Comparison of ENCODE assay signal across 9 mouse cellular contexts in the genomic region with DNA sequence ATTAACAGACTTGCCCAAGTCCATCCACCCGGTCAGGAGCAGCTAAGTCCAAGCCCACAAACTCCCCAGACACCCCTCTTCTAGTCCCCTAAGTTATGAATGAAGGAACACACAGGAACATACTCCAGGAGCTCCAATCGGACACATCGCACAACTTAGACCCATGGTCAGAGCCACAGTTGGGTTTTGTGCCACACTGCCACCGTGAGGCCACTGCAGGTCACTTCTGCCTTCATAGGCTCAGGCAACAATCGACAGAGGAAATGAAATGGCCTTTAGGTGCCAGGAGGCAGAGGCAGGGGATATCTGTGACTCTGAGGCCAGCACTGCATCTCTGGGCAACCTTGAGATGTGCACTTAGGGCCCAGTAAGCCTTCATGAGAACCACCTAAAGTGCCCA. TPM values are rescaled to one million over a fixed set of nuclear protein-coding genes. Genes with fewer than 3 reads are reported as not detected.
DNase-seq lines count a peak whose midpoint lies in the region; ATAC-seq lines count a peak whose summit lies in the region.
"Had no signal": no experiment of that assay in that cellular context is flagged by ENCODE, and none has a peak within 500 bp of the region (broad histone marks: within the 10 kb centered on the region; RNA-seq: fewer than 3 reads in every experiment).

No protein-coding gene starts in this region.

- no peaks in the 10 kb centered on the region for H3K27me3 ChIP-seq in limb, embryonic 11.5 days (ENCODE audit: control insufficient read depth, insufficient read depth, low read length)

- no peak overlapping the region for H3K4me3 ChIP-seq in limb, embryonic 11.5 days (ENCODE audit: low read depth, low read length)
- H3K4me3 ChIP-seq: erythroblast, embryonic 14.5 days had no signal

- no peak overlapping the region for H3K9ac ChIP-seq in limb, embryonic 11.5 days (ENCODE audit: low read length)

- peaks cover 5% of the 10 kb centered on the region; the same call in 1 of the 2 replicates for H3K4me1 ChIP-seq in limb, embryonic 11.5 days (ENCODE audit: control insufficient read depth, insufficient read depth, low read length)

- no peaks in the 10 kb centered on the region for H3K36me3 ChIP-seq in limb, embryonic 11.5 days (ENCODE audit: control insufficient read depth, insufficient read depth, low read length)

- no peak overlapping the region for H3K27ac ChIP-seq in limb, embryonic 11.5 days (replicated peaks; ENCODE audit: low read depth, low read length)

- H3K4me2 ChIP-seq in limb, embryonic 11.5 days (ENCODE audit: low read depth, severe bottlenecking), result no peak overlapping the region

- no peak for ATAC-seq in limb, embryonic 11.5 days (ENCODE audit: insufficient number of reproducible peaks, low FRiP score, low TSS enrichment, low read depth)

- 13% methylated on average over 5 of the region's 5 CpGs for WGBS in limb, embryonic 11.5 days

- DNase-seq in 3T3-L1 (ENCODE audit: low read depth, low spot score) (peak; percentile 73), R1 (ENCODE audit: low read depth, low spot score) (peak; percentile 75)
- DNase-seq in cerebellum, postnatal 25 days, result peak; percentile 85 to 89
- peak; percentile 48 to 61 for DNase-seq in frontal cortex, postnatal 25 days (ENCODE audit: low spot score in 2 of 2)
- DNase-seq in induced T-regulatory cell, adult 2 months (ENCODE audit: low read depth), result peak; percentile 68
- peak; percentile 78 for DNase-seq in limb, embryonic 11.5 days (ENCODE audit: low spot score)
- peak; percentile 7 to 45 for DNase-seq in natural killer cell, adult 2 months (ENCODE audit: low spot score in 2 of 2)
- DNase-seq in spleen, postnatal 4 days (ENCODE audit: low spot score in 2 of 2), result peak; percentile 50 to 82

- no peaks in the 10 kb centered on the region for H3K9me3 ChIP-seq in limb, embryonic 11.5 days (ENCODE audit: control insufficient read depth, low read length)

RNA-seq across cellular contexts. Expression of a gene that starts 11.3 kb away (rescaled TPM):
- 0.67 and 0.68 TPM in 2 replicates for polyA plus RNA-seq in limb, embryonic 11.5 days (2014; fragmentation: Nextera tagmentation; extraction: Ambion mirVana)

RNA-seq across cellular contexts. Expression of a gene that starts 31.2 kb away (rescaled TPM):
- 22.4 and 24.7 TPM in 2 replicates for polyA plus RNA-seq in limb, embryonic 11.5 days (2014; fragmentation: Nextera tagmentation; extraction: Ambion mirVana)

RNA-seq across cellular contexts. Expression of a gene that starts 38.3 kb away (rescaled TPM):
- 0.99 and 1.5 TPM in 2 replicates for polyA plus RNA-seq in limb, embryonic 11.5 days (2014; fragmentation: Nextera tagmentation; extraction: Ambion mirVana)
- polyA plus RNA-seq: erythroblast, embryonic 14.5 days had no signal

RNA-seq across cellular contexts. Expression of a gene that starts 38.6 kb away (rescaled TPM):
- polyA plus RNA-seq in limb, embryonic 11.5 days (2014; fragmentation: Nextera tagmentation; extraction: Ambion mirVana), result 30.2 and 34.5 TPM in 2 replicates

Comparison
In these comparisons a context has a peak if more than half of its experiments do, and no peak if none do; other contexts are left out.
1. DNase-seq: peak in every context shown above with its lines; median percentile 87 in cerebellum, postnatal 25 days; 78 in limb, embryonic 11.5 days; 75 in R1; 73 in 3T3-L1; 68 in induced T-regulatory cell, adult 2 months; 66 in spleen, postnatal 4 days; 54 in frontal cortex, postnatal 25 days; 26 in natural killer cell, adult 2 months.